Mouse (Mus musculus) heart, embryonic 14.5 days (tissue): Measurements from ENCODE around the gene Efnb1. TPM values are rescaled to one million over a fixed set of nuclear protein-coding genes. Genes with fewer than 3 reads are reported as not detected.

ENCODE experiments used
- ATAC-seq: fragments of 200-750 bp; cut with Nextera tagmentation; 2 replicates; pipeline ENCODE4 v1.8.0; 2017; ENCODE audit warnings: low read depth, moderate TSS enrichment; ENCODE audit not compliant: insufficient number of reproducible peaks, insufficient read depth, low FRiP score
- H3K27ac ChIP-seq, 2 experiments: fragments of 200-500 bp in 1 of 2; fragments of 300-500 bp in 1 of 2; sonication (generic) in 1 of 2; replicated peaks in 1 of 2; 2 replicates each; pipeline ENCODE4 v1.5.1; 2012 to 2014; ENCODE audit warnings: low read depth in 2 of 2, low read length in 2 of 2, control low read depth in 1 of 2, mild to moderate bottlenecking in 1 of 2, mixed read lengths in 1 of 2; ENCODE audit not compliant: control insufficient read depth in 1 of 2, insufficient read depth in 1 of 2
- H3K27me3 ChIP-seq: fragments of 300-500 bp; sonication (generic); 2 replicates; pipeline ENCODE4 v1.6.1; 2014; ENCODE audit warnings: mild to moderate bottlenecking, low read length, control low read depth; ENCODE audit not compliant: control insufficient read depth, insufficient read depth
- H3K36me3 ChIP-seq: fragments of 300-500 bp; sonication (generic); 2 replicates; pipeline ENCODE4 v1.6.1; 2014; ENCODE audit warnings: mild to moderate bottlenecking, control low read depth, low read length, mixed read lengths; ENCODE audit not compliant: control insufficient read depth, insufficient read depth
- H3K4me1 ChIP-seq, 2 experiments: fragments of 200-500 bp in 1 of 2; fragments of 300-500 bp in 1 of 2; sonication (generic) in 1 of 2; 2 replicates each; pipeline ENCODE4 v1.6.1; 2012 to 2014; ENCODE audit warnings: low read length in 2 of 2, control low read depth in 1 of 2, mixed read lengths in 1 of 2; ENCODE audit not compliant: control insufficient read depth in 2 of 2, insufficient read depth in 2 of 2
- H3K4me2 ChIP-seq: fragments of 300-500 bp; sonication (generic); 2 replicates; pipeline ENCODE4 v1.6.1; 2014; ENCODE audit warnings: mild to moderate bottlenecking, low read length
- H3K4me3 ChIP-seq, 2 experiments: fragments of 200-500 bp in 1 of 2; fragments of 300-500 bp in 1 of 2; sonication (generic) in 1 of 2; 2 replicates each; pipeline ENCODE4 v1.5.1; 2012 to 2014; ENCODE audit warnings: low read length in 2 of 2, mild to moderate bottlenecking in 2 of 2, control low read depth in 1 of 2, low read depth in 1 of 2, moderate library complexity in 1 of 2; ENCODE audit not compliant: control insufficient read depth in 1 of 2, insufficient read depth in 1 of 2
- H3K9ac ChIP-seq: fragments of 300-500 bp; sonication (generic); 2 replicates; pipeline ENCODE4 v1.6.1; 2014; ENCODE audit warnings: mild to moderate bottlenecking, low read length
- H3K9me3 ChIP-seq: fragments of 300-500 bp; sonication (generic); 2 replicates; pipeline ENCODE4 v1.6.1; 2016; ENCODE audit warnings: low read length, control low read depth; ENCODE audit not compliant: control insufficient read depth
- WGBS: fragments of 180-500 bp; shearing (Covaris S2); extraction: QIAGEN DNeasy Blood & Tissue Kit; methylation state at CpG from one replicate; pipeline ENCODE4 v1.1.7; 2014; 5-methylcytosine and 5-hydroxymethylcytosine counted together
- polyA plus RNA-seq: library from polyadenylated mRNA; unstranded; fragments of >200 nt; fragmentation: Nextera tagmentation; extraction: Ambion mirVana; gene quantifications from 2 replicates; pipeline ENCODE4 v1.2.1, GENCODE M21; 2014

The Efnb1 gene
- polyA plus RNA-seq, 1 experiment from 2014 or later = 20.1 TPM

- H3K36me3 ChIP-seq = no peaks in the 10 kb centered on the region
- H3K27ac ChIP-seq = peak overlapping the region; percentile 70 to 86
- peaks cover 12 to 18% of the 10 kb centered on the region in 2 experiments; a peak in 3 of 4 replicates for H3K4me1 ChIP-seq
- peak overlapping the region; percentile 87 for H3K9ac ChIP-seq
- WGBS = 14% methylated on average over 47 of the region's 53 CpGs
- peaks cover 5% of the 10 kb centered on the region; the same call in 1 of the 2 replicates for H3K27me3 ChIP-seq
- no peak for ATAC-seq
- H3K9me3 ChIP-seq = no peaks in the 10 kb centered on the region
- H3K4me2 ChIP-seq = peak overlapping the region; percentile 70
- peak overlapping the region; percentile 59 to 83 for H3K4me3 ChIP-seq
These were observed 569 bp downstream of the Efnb1 start for GRCm38 (mm10) chrX:99136431-99136966.

- peaks cover 14 to 18% of the 10 kb centered on the region in 2 experiments; a peak in 3 of 4 replicates for H3K4me1 ChIP-seq
- peak overlapping the region; percentile 59 to 83 for H3K4me3 ChIP-seq
- H3K27ac ChIP-seq = peak overlapping the region; percentile 47 to 86; a peak in 3 of 4 replicates
- peak overlapping the region; percentile 70 for H3K4me2 ChIP-seq
- 24% methylated on average over 31 of the region's 31 CpGs for WGBS
- H3K9me3 ChIP-seq = no peaks in the 10 kb centered on the region
- no peak for ATAC-seq
- H3K36me3 ChIP-seq = no peaks in the 10 kb centered on the region
- H3K9ac ChIP-seq = peak overlapping the region; percentile 87
- H3K27me3 ChIP-seq = peaks cover 2% of the 10 kb centered on the region; the same call in 1 of the 2 replicates
These were observed 1.4 kb downstream of the Efnb1 start for GRCm38 (mm10) chrX:99137143-99137870.

GRCm38 (mm10) chrX:99137928-99138740 lies 2.2 kb downstream of the Efnb1 start:
- Histone ChIP-seq H3K27me3 (no peaks in the 10 kb centered on the region; the same call in 1 of the 2 replicates), H3K27ac (peak overlapping the region; percentile 47 to 86; a peak in 3 of 4 replicates), H3K4me2 (peak overlapping the region; percentile 70), H3K9me3 (no peaks in the 10 kb centered on the region), H3K9ac (peak overlapping the region; percentile 87), H3K4me3 (peak overlapping the region; percentile 59 to 83), H3K4me1 (peaks cover 14 to 18% of the 10 kb centered on the region in 2 experiments; a peak in 3 of 4 replicates), H3K36me3 (no peaks in the 10 kb centered on the region)
- 27% methylated on average over 9 of the region's 9 CpGs for WGBS
- no peak for ATAC-seq

GRCm38 (mm10) chrX:99141079-99141478 lies 5.1 kb downstream of the Efnb1 start:
- H3K9ac ChIP-seq = no peak overlapping the region; the same call in 1 of the 2 replicates
- WGBS = 68% methylated on average over 8 of the region's 8 CpGs
- H3K4me3 ChIP-seq = no peak overlapping the region
- H3K4me2 ChIP-seq = peak overlapping the region; percentile 70; the same call in 1 of the 2 replicates
- ATAC-seq = no peak
- peaks cover 10% of the 10 kb centered on the region for H3K36me3 ChIP-seq
- H3K27ac ChIP-seq = no peak overlapping the region
- H3K4me1 ChIP-seq = peaks cover 14 to 18% of the 10 kb centered on the region in 2 experiments; a peak in 3 of 4 replicates
- H3K27me3 ChIP-seq = no peaks in the 10 kb centered on the region
- H3K9me3 ChIP-seq = no peaks in the 10 kb centered on the region

- no peak for ATAC-seq
- Histone ChIP-seq H3K4me3 (no peak overlapping the region), H3K4me1 (peaks cover 14 to 18% of the 10 kb centered on the region in 2 experiments; a peak in 3 of 4 replicates), H3K36me3 (peaks cover 17% of the 10 kb centered on the region), H3K4me2 (no peak overlapping the region), H3K27ac (no peak overlapping the region), H3K9ac (no peak overlapping the region), H3K9me3 (no peaks in the 10 kb centered on the region), H3K27me3 (no peaks in the 10 kb centered on the region)
These were observed 6.0 kb downstream of the Efnb1 start for GRCm38 (mm10) chrX:99141900-99142299.

- H3K36me3 ChIP-seq = peaks cover 44% of the 10 kb centered on the region
- WGBS = 85% methylated on average over 7 of the region's 7 CpGs
- no peak overlapping the region for H3K4me3 ChIP-seq
- no peak overlapping the region for H3K27ac ChIP-seq
- no peak overlapping the region for H3K4me2 ChIP-seq
- ATAC-seq = no peak
- H3K9ac ChIP-seq = no peak overlapping the region
- H3K27me3 ChIP-seq = no peaks in the 10 kb centered on the region
- H3K4me1 ChIP-seq = peaks cover 4 to 11% of the 10 kb centered on the region in 2 experiments; a peak in 2 of 4 replicates
- no peaks in the 10 kb centered on the region for H3K9me3 ChIP-seq
These were observed 9.6 kb downstream of the Efnb1 start for GRCm38 (mm10) chrX:99145561-99145960.
